In genomic region chr3:100820852-100821251, GRCm38 (mm10) we compare ENCODE assay signal across 13 mouse cellular contexts. TPM values are rescaled to one million over a fixed set of nuclear protein-coding genes. Genes with fewer than 3 reads are reported as not detected.
A peak's percentile ranks its signal among the peaks of the same experiment; 100 is the strongest.
DNase-seq lines count a peak whose midpoint lies in the region; ATAC-seq and TF ChIP-seq lines count a peak whose summit lies in the region.
"Had no signal": no experiment of that assay in that cellular context is flagged by ENCODE, and none has a peak within 500 bp of the region (broad histone marks: within the 10 kb centered on the region; RNA-seq: fewer than 3 reads in every experiment).

No protein-coding gene starts in this region.

- H3K4me2 ChIP-seq in kidney, embryonic 16.5 days (replicated peaks; ENCODE audit: low read depth, low read length), result no peak overlapping the region
- no peak overlapping the region for H3K4me2 ChIP-seq in forebrain, embryonic 16.5 days (ENCODE audit: low read length)
- no peak overlapping the region for H3K4me2 ChIP-seq in hindbrain, embryonic 14.5 days (replicated peaks)
- no peak overlapping the region for H3K4me2 ChIP-seq in limb, embryonic 15.5 days
- H3K4me2 ChIP-seq: heart, embryonic 12.5 days had no signal

- intact Hi-C loops in left cerebral cortex, adult 2 months (cut with DNase I), result no loop called here
- intact Hi-C loops in left cerebral cortex, postnatal 14 days (cut with DNase I), result no loop called here

- no peaks in the 10 kb centered on the region for H3K36me3 ChIP-seq in kidney, embryonic 16.5 days (ENCODE audit: insufficient read depth, low read length)
- H3K36me3 ChIP-seq in forebrain, embryonic 16.5 days (ENCODE audit: control insufficient read depth, insufficient read depth), result no peaks in the 10 kb centered on the region
- no peaks in the 10 kb centered on the region for H3K36me3 ChIP-seq in hindbrain, embryonic 14.5 days (replicated peaks; ENCODE audit: control insufficient read depth, insufficient read depth)
- H3K36me3 ChIP-seq in limb, embryonic 15.5 days, result no peaks in the 10 kb centered on the region
- H3K36me3 ChIP-seq: heart, embryonic 12.5 days had no signal

- peak; percentile 78 for ATAC-seq in kidney, embryonic 16.5 days (ENCODE audit: low FRiP score, low TSS enrichment)
- peak; percentile 53 for ATAC-seq in forebrain, embryonic 16.5 days
- peak; percentile 59 for ATAC-seq in hindbrain, embryonic 14.5 days (ENCODE audit: low FRiP score)
- no peak for ATAC-seq in limb, embryonic 15.5 days (ENCODE audit: insufficient number of reproducible peaks, low FRiP score, low TSS enrichment, low read depth)

- H3K4me1 ChIP-seq in kidney, embryonic 16.5 days (ENCODE audit: insufficient read depth, low read length), result peaks cover 8% of the 10 kb centered on the region; the same call in 1 of the 2 replicates
- H3K4me1 ChIP-seq in forebrain, embryonic 16.5 days (replicated peaks; ENCODE audit: control insufficient read depth, insufficient read depth, low read length), result no peaks in the 10 kb centered on the region
- no peaks in the 10 kb centered on the region for H3K4me1 ChIP-seq in hindbrain, embryonic 14.5 days (replicated peaks; ENCODE audit: control insufficient read depth, insufficient read depth, low read length)
- 0 out of 2 replicates have a peak, but pooled peaks cover 7% of the 10 kb centered on the region for H3K4me1 ChIP-seq in limb, embryonic 15.5 days

- H3K27me3 ChIP-seq in kidney, embryonic 16.5 days (ENCODE audit: insufficient read depth, low read length), result no peaks in the 10 kb centered on the region
- H3K27me3 ChIP-seq in forebrain, embryonic 16.5 days (replicated peaks; ENCODE audit: control insufficient read depth, insufficient read depth, low read length), result no peaks in the 10 kb centered on the region
- H3K27me3 ChIP-seq in hindbrain, embryonic 14.5 days (ENCODE audit: control insufficient read depth, insufficient read depth, low read length), result no peaks in the 10 kb centered on the region
- H3K27me3 ChIP-seq in limb, embryonic 15.5 days, result no peaks in the 10 kb centered on the region
- H3K27me3 ChIP-seq: CH12.LX; heart, embryonic 12.5 days had no signal

- peak overlapping the region; percentile 21; the same call in 1 of the 2 replicates for H3K27ac ChIP-seq in kidney, embryonic 16.5 days (ENCODE audit: low read length)
- H3K27ac ChIP-seq in forebrain, embryonic 16.5 days (ENCODE audit: low read length), result no peak overlapping the region
- H3K27ac ChIP-seq in hindbrain, embryonic 14.5 days, result no peak overlapping the region
- 0 out of 2 replicates have a peak overlapping the region, but pooled peaks have one; percentile 28 for H3K27ac ChIP-seq in limb, embryonic 15.5 days
- H3K27ac ChIP-seq in left cerebral cortex, adult 2 months, result no peak overlapping the region

- H3K9me3 ChIP-seq in kidney, embryonic 16.5 days (ENCODE audit: low read length), result no peaks in the 10 kb centered on the region
- no peaks in the 10 kb centered on the region for H3K9me3 ChIP-seq in forebrain, embryonic 16.5 days (ENCODE audit: control insufficient read depth, low read length)
- H3K9me3 ChIP-seq in hindbrain, embryonic 14.5 days (ENCODE audit: control insufficient read depth, low read length), result no peaks in the 10 kb centered on the region
- H3K9me3 ChIP-seq in limb, embryonic 15.5 days, result no peaks in the 10 kb centered on the region
- H3K9me3 ChIP-seq: heart, embryonic 12.5 days had no signal

- DNase-seq in kidney, postnatal 36 days, result no peak
- peak; percentile 32 for DNase-seq in hindbrain, embryonic 14.5 days (ENCODE audit: low spot score)
- no peak for DNase-seq in left cerebral cortex, adult 2 months (ENCODE audit: extremely low spot score in 1 of 2, low spot score in 2 of 2)
- DNase-seq in left cerebral cortex, postnatal 14 days (ENCODE audit: low spot score in 2 of 2), result no peak
- no peak for DNase-seq in lung, postnatal 4 days
- DNase-seq: cerebellum, adult 9-10 months; kidney, adult 9 months had no signal

- H3K4me3 ChIP-seq in kidney, embryonic 16.5 days (ENCODE audit: low read length), result no peak overlapping the region
- no peak overlapping the region for H3K4me3 ChIP-seq in forebrain, embryonic 16.5 days (replicated peaks; ENCODE audit: low read length)
- H3K4me3 ChIP-seq in hindbrain, embryonic 14.5 days (replicated peaks; ENCODE audit: low read length), result no peak overlapping the region
- no peak overlapping the region for H3K4me3 ChIP-seq in limb, embryonic 15.5 days
- H3K4me3 ChIP-seq in left cerebral cortex, adult 2 months, result no peak overlapping the region
- H3K4me3 ChIP-seq: heart, embryonic 12.5 days had no signal

- 26% methylated on average over 2 of the region's 2 CpGs for WGBS in kidney, embryonic 16.5 days
- WGBS in forebrain, embryonic 16.5 days, result 51% methylated on average over 2 of the region's 2 CpGs
- 46% methylated on average over 2 of the region's 2 CpGs for WGBS in hindbrain, embryonic 14.5 days
- 34% methylated on average over 2 of the region's 2 CpGs for WGBS in limb, embryonic 15.5 days

- H3K9ac ChIP-seq in kidney, embryonic 16.5 days (replicated peaks; ENCODE audit: low read length), result no peak overlapping the region
- H3K9ac ChIP-seq in forebrain, embryonic 16.5 days (replicated peaks; ENCODE audit: low read depth, low read length), result no peak overlapping the region
- no peak overlapping the region for H3K9ac ChIP-seq in hindbrain, embryonic 14.5 days
- H3K9ac ChIP-seq in limb, embryonic 15.5 days, result no peak overlapping the region
- H3K9ac ChIP-seq: heart, embryonic 12.5 days had no signal

- no peak for TF ChIP-seq CTCF in left cerebral cortex, adult 2 months (IDR thresholded peaks at IDR 0.05)

RNA-seq across cellular contexts. Expression of gene Vtcn1, which starts 4.4 kb away (rescaled TPM):
- polyA plus RNA-seq in kidney, embryonic 16.5 days (2015; fragmentation: Nextera tagmentation; extraction: Ambion mirVana), result 0.47 and 0.57 TPM in 2 replicates
- not detected in 2 replicates for polyA plus RNA-seq in forebrain, embryonic 16.5 days (2015; fragmentation: Nextera tagmentation; extraction: Ambion mirVana)
- not detected in 2 replicates for polyA plus RNA-seq in hindbrain, embryonic 14.5 days (2014; fragmentation: Nextera tagmentation; extraction: Ambion mirVana)
- 0.10 and 0.30 TPM in 2 replicates for polyA plus RNA-seq in limb, embryonic 15.5 days (2015; fragmentation: Nextera tagmentation; extraction: Ambion mirVana)
- under 1 TPM; 0.29 to 0.33 TPM for total RNA-seq in left cerebral cortex, adult 2 months (2021)
- total RNA-seq in left cerebral cortex, postnatal 14 days (2021), result under 1 TPM in 1 of 2 experiments, not detected in 1; 0.13 TPM
- total RNA-seq: megakaryocyte progenitor cell, adult 5-6 weeks had no signal

Comparison
In these comparisons a context has a peak if more than half of its experiments do, and no peak if none do; other contexts are left out.
1. H3K27ac ChIP-seq: peak in kidney, embryonic 16.5 days (single experiment) and limb, embryonic 15.5 days (single experiment); none in forebrain, embryonic 16.5 days (single experiment), hindbrain, embryonic 14.5 days (single experiment) and left cerebral cortex, adult 2 months (single experiment).